Mouse (Mus musculus) regulatory T cell (primary cell): Measurements from ENCODE around the gene Asrgl1.
"Not testable (repeated sequence)": the region's sequence is repeated elsewhere in the genome, so short reads cannot be mapped to it uniquely, and the experiment has no call there.

Experiments used
- in situ Hi-C: fragments of 300-600 bp; cut with MboI, MseI; formaldehyde crosslinking; loops from one replicate; pipeline ENCODE4 v1.15.1; 2025; ENCODE audit warnings: high pct_unique_total_duplicates

Asrgl1 gene

GRCm38 (mm10) chr19:9135512-9136331 lies at the start of gene Asrgl1:
TSS of gene Asrgl1 (minus strand) at chr19:9135636.
- in situ Hi-C loops, result no loop called here

GRCm38 (mm10) chr19:9146214-9146613 lies 10.8 kb upstream of the Asrgl1 start:
- in situ Hi-C loops, result loop anchor here (10.0 kb wide), 1 partner anchor 679 kb away; no protein-coding TSS in a partner anchor

GRCm38 (mm10) chr19:9143639-9144125 lies 8.2 kb upstream of the Asrgl1 start:
- in situ Hi-C loops, result loop anchor here (10.0 kb wide), 1 partner anchor 681 kb away; no protein-coding TSS in a partner anchor

GRCm38 (mm10) chr19:9143230-9143629 lies 7.8 kb upstream of the Asrgl1 start:
- in situ Hi-C loops, result loop anchor here (10.0 kb wide), 1 partner anchor 682 kb away; no protein-coding TSS in a partner anchor

- in situ Hi-C loops, result loop anchor here (10.0 kb wide), 1 partner anchor 684 kb away; no protein-coding TSS in a partner anchor
Observed at GRCm38 (mm10) chr19:9140361-9140760, 4.9 kb upstream of the Asrgl1 start.

- in situ Hi-C loops, result no loop called here
Observed at GRCm38 (mm10) chr19:9137159-9137558, 1.7 kb upstream of the Asrgl1 start.

DNA sequence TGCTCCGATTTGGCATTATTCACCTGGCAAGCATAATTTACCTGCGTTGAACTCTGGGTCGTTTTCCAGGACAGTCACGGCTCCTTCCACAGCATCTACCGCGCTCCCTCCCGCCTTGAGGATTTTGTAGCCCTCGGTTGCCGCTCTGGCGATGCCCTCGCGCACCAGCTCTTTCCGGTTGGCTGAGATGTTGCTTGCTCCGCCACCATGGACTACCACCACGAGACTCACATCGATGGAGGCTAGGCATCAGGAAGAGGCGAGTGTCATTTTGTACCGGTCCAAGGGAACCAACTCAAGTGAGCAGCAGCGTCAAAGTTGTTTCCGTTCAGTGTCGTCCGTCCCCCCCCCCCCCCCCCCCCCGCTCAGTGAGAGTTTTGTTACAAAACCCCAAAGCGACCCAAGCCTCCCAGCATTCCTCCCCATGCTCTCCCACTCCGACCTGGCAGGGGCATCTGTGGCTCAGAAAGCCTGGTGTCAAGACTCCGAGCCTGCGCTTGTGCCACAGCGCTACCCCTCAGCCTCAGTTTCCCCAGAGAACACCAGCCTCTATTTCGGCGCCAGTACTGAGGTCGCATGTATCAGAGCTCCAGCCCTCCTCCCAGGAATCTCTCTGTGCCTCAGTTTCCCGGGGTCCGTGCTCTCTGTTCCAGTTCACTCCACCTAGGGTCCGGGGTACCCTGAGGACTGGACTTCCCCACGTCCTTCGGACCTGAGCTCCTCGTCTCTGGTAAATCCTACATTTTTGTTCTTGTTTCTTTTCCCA lies 507 bp downstream of the Asrgl1 start:
- in situ Hi-C loops, result no loop called here

DNA sequence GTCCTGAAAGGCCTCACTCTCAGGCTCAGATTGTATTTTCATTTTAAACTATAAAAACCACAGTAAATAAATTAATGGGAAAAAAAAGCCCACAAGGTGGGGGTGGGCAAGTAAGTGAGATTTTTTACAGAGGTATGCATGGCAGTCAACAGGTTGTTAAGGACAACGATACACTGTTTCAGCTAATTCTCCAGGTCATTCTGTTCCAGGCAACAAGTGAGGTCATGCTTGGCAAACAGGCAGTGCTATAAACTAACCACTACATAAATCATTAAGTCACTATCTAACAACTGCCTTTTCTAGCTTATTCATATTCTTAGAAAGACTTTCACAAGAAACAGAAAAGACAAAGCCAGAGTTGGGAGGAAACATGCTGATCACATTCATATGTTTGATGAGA lies 5.4 kb downstream of the Asrgl1 start:
- in situ Hi-C loops, result no loop called here

DNA sequence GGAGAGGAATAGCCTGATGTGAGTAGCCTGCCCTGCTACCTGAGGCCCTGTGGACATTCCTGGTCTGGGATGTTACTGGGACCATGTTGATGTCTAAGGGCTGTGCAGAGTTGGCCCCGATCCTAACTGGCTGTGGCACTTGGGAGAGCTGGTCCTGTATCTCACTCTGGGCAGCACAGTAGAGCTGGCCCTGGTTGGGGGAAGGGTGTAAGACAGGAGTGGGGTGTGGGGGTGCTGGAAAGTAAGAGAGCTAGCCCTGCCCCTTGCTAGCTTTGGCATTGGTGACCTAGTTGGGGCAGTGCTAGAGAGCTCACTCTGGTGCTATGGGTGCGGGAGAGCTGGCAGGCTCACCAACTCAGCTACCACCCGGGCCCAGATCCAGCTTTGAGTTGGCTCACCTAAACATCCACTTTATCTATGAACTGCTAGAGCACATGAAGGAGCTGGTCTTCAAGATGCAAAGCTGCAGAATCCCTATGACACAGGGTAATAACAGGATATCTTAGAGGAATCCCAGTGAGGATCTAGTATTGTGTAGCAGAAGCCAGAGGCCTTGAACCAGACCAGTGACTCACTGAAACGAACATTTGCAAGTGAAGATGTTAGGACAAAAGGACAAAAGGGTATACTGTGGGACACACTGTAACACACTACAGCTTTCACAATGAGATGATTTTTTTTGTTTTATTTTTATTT lies 6.8 kb downstream of the Asrgl1 start:
- in situ Hi-C loops, result no loop called here

- in situ Hi-C loops, result not testable (repeated sequence)
Observed at GRCm38 (mm10) chr19:9123986-9124385, 11.4 kb downstream of the Asrgl1 start.

GRCm38 (mm10) chr19:9122390-9122789 lies 13.0 kb downstream of the Asrgl1 start:
- in situ Hi-C loops, result no loop called here

DNA sequence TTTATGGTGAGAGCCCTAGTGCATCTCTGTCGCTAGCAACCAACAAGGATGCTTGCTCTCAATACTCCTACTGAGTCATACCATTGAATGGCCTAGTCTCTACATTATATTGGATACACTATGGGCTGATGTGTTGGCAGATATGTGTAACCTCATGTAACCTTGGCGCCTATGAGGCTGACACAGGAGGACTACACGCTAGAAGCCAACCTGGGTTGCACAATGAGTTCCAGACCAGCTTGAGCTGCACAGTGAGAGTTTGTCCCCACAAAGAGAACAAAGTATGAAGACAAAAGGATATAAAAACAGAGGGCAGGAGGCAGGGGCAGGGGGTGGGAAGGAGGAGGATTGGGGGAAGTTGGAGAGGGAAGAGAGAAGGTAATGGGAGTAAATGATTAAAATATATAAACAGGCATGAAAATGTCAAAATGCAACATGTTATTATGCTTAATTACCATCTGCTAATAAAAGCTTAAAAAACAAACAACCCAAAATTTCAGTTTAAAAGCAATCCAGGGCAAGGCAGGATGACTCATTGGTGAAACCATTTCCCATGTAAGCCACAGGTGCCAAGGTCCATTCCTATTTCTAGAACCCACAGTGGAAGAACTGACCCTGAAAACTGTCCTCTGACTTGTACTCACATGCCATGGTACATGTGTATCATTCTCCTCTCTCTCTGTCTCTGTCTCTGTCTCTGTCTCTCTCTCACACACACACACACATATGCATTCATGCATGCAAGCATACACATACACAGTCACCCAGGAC lies 15.6 kb downstream of the Asrgl1 start:
- in situ Hi-C loops, result no loop called here

GRCm38 (mm10) chr19:9117275-9117674 lies 18.2 kb downstream of the Asrgl1 start:
- in situ Hi-C loops, result no loop called here

DNA sequence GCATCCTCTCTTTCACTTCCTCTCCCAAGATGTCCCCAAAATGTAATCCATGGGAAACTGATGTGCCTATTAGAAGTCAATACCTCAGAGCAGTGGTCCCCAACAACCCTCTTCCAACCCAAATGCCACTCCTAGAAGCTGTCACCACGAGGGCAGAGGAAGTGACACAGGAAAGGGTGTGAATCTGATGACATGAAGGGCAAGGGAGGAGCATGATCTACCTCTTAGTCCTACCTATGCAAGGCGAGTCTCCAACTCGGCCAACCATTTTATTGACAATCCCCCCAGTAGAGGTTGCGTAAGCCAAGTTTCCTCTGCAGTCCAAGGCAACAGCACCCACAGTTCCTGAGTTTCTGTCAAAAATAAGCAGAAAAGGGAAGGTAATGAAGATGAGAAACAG lies 19.2 kb downstream of the Asrgl1 start:
- in situ Hi-C loops, result no loop called here

DNA sequence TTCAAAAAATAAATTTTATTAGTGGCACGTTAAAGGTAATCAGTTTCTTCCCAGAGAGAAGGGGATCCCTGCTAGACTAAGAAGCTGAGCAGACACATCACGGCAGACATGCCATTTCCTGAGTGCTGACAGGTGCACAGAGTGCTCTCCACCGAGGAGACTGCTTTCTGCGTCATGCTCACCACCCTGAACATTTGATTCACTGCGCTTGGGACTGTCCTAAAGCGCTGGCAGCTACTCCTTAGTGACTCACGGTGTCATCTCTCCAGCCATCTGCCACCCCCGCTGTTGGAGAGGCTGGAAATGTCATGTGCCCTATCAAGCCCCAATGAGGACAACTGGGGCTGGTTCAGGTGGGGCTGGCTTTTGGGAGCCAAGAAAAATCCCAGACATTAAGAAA lies 23.4 kb downstream of the Asrgl1 start:
- in situ Hi-C loops, result loop anchor here (5.0 kb wide), 1 partner anchor 265 kb away; no protein-coding TSS in a partner anchor

- in situ Hi-C loops, result loop anchor here (5.0 kb wide), 1 partner anchor 263 kb away; no protein-coding TSS in a partner anchor
Observed at GRCm38 (mm10) chr19:9110182-9110869, 25.1 kb downstream of the Asrgl1 start.

DNA sequence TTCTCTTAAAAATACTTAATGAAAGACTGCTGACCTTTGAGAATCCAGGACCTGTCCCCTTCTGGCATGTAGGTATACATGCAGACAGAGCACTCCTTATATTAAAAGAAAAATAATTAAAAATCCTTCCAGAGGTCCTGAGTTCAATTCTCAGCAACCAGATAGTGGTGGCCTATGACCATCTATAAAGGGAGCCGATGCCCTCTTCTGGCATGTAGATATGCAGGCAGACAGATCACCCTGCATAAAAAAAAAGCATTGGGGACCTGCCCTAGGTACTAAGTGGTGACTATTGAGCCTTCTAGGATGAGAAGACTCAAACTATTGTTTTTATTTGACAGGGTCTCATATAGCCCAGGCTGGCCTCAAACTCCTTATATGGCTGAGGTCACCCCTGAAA lies 26.9 kb downstream of the Asrgl1 start:
- in situ Hi-C loops, result no loop called here

DNA sequence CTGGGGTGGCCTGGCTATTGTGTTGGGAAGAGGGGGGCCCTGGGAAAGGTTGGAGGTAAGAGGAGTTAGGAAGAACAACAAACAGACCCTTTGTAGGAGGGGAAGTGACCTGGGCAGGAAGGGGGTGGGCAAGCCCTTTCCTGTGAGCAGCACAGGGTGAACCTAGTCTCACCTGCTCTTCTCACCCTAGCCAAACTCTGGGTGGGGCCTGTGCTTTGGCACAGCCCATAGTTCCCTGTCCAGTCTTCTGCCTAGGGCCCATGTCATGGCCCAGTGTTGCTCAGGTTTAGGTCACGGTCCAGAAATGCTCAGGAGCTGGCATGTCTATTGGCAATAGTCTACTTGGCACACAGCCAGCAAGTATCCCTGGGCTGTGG lies 28.1 kb downstream of the Asrgl1 start:
- in situ Hi-C loops, result no loop called here

- in situ Hi-C loops, result no loop called here
Observed at GRCm38 (mm10) chr19:9106751-9107378, 28.6 kb downstream of the Asrgl1 start.

- in situ Hi-C loops, result no loop called here
Observed at GRCm38 (mm10) chr19:9106096-9106495, 29.3 kb downstream of the Asrgl1 start.
